Mouse (Mus musculus) CD4-positive helper T cell, adult 2 months (primary cell): ENCODE measurements around the gene Cdc34.

Source experiments
- DNase-seq: peaks from one replicate; pipeline ENCODE4 v3.0.0-alpha.2; 2012; ENCODE audit warnings: low read depth, missing footprints, low spot score

The Cdc34 gene

GRCm38 (mm10) chr10:79716254-79716987 lies 34.4 kb downstream of the Cdc34 start, which contains the start of gene Hcn2:
TSS of gene Hcn2 (plus strand) at chr10:79716634.
- DNase-seq, result no peak

- peak; percentile 40 for DNase-seq
Observed at GRCm38 (mm10) chr10:79716988-79717355, 35.0 kb downstream of the Cdc34 start.

GRCm38 (mm10) chr10:79717640-79718357 lies 35.8 kb downstream of the Cdc34 start:
- peak; percentile 60 for DNase-seq

GRCm38 (mm10) chr10:79721089-79721488 lies 39.1 kb downstream of the Cdc34 start:
- no peak for DNase-seq

GRCm38 (mm10) chr10:79723047-79723446 lies 41.1 kb downstream of the Cdc34 start:
- DNase-seq, result no peak

GRCm38 (mm10) chr10:79723692-79724091 lies 41.7 kb downstream of the Cdc34 start:
- DNase-seq, result no peak

- peak; percentile 51 for DNase-seq
Observed at GRCm38 (mm10) chr10:79726090-79726489, 44.1 kb downstream of the Cdc34 start.

- DNase-seq, result no peak
Observed at GRCm38 (mm10) chr10:79728323-79729249, 46.6 kb downstream of the Cdc34 start.

- DNase-seq, result no peak
Observed at GRCm38 (mm10) chr10:79729357-79729965, 47.5 kb downstream of the Cdc34 start.

- no peak for DNase-seq
Observed at GRCm38 (mm10) chr10:79732500-79732899, 50.5 kb downstream of the Cdc34 start.

- DNase-seq, result no peak
Observed at GRCm38 (mm10) chr10:79733847-79734246, 51.9 kb downstream of the Cdc34 start.

- DNase-seq, result no peak
Observed at GRCm38 (mm10) chr10:79735361-79735760, 53.4 kb downstream of the Cdc34 start.

- DNase-seq, result no peak
Observed at GRCm38 (mm10) chr10:79736706-79737105, 54.7 kb downstream of the Cdc34 start.
